Mouse (Mus musculus) layer of hippocampus, adult 9-11 months (tissue): ENCODE results near the gene Gm49388.
A peak's percentile ranks its signal among the peaks of the same experiment; 100 is the strongest.

Source experiments
- DNase-seq: peaks from one replicate; pipeline ENCODE4 v3.0.0; 2022

Gene Gm49388

GRCm38 (mm10) chr7:127785308-127785707 lies at the start of gene Gm49388:
Gene Gm49388 (plus strand): TSS chr7:127785608.
- no peak for DNase-seq

GRCm38 (mm10) chr7:127744366-127745045 lies 40.9 kb upstream of the Gm49388 start, which contains the start of gene Fbxl19:
Gene Fbxl19 (plus strand): TSS chr7:127744543.
- peak; percentile 71 for DNase-seq

GRCm38 (mm10) chr7:127745251-127745651 lies 40.2 kb upstream of the Gm49388 start:
- peak; percentile 99 for DNase-seq

GRCm38 (mm10) chr7:127745652-127746493 lies 39.5 kb upstream of the Gm49388 start:
- peak; percentile 99 for DNase-seq

GRCm38 (mm10) chr7:127746494-127747491 lies 38.6 kb upstream of the Gm49388 start:
- DNase-seq = no peak

- no peak for DNase-seq
Observed at GRCm38 (mm10) chr7:127747559-127748234, 37.7 kb upstream of the Gm49388 start.

GRCm38 (mm10) chr7:127748235-127748560 lies 37.2 kb upstream of the Gm49388 start:
- no peak for DNase-seq

GRCm38 (mm10) chr7:127750131-127751127 lies 35.0 kb upstream of the Gm49388 start:
- peak; percentile 73 for DNase-seq

- no peak for DNase-seq
Observed at GRCm38 (mm10) chr7:127751619-127752018, 33.8 kb upstream of the Gm49388 start.

- DNase-seq = no peak
Observed at GRCm38 (mm10) chr7:127752069-127752468, 33.3 kb upstream of the Gm49388 start.

- no peak for DNase-seq
Observed at GRCm38 (mm10) chr7:127753158-127753557, 32.2 kb upstream of the Gm49388 start.

- no peak for DNase-seq
Observed at GRCm38 (mm10) chr7:127753741-127754140, 31.7 kb upstream of the Gm49388 start.

- no peak for DNase-seq
Observed at GRCm38 (mm10) chr7:127759716-127760115, 25.7 kb upstream of the Gm49388 start.

- DNase-seq = no peak
Observed at GRCm38 (mm10) chr7:127760478-127760877, 24.9 kb upstream of the Gm49388 start.

- no peak for DNase-seq
Observed at GRCm38 (mm10) chr7:127761026-127761425, 24.4 kb upstream of the Gm49388 start.

- DNase-seq = no peak
Observed at GRCm38 (mm10) chr7:127763642-127764041, 21.8 kb upstream of the Gm49388 start.

GRCm38 (mm10) chr7:127765756-127766155 lies 19.7 kb upstream of the Gm49388 start:
- DNase-seq = no peak

- DNase-seq = no peak
Observed at GRCm38 (mm10) chr7:127766851-127767609, 18.4 kb upstream of the Gm49388 start.

- DNase-seq = no peak
Observed at GRCm38 (mm10) chr7:127767671-127768345, 17.6 kb upstream of the Gm49388 start.
